Mouse (Mus musculus): Measurements from ENCODE around the gene M1ap. TPM values are rescaled to one million over a fixed set of nuclear protein-coding genes. Genes with fewer than 3 reads are reported as not detected.

Gene M1ap
- total RNA-seq, 2 experiments from 2014 or later = not detected

- no peak for DNase-seq (ENCODE audit: low spot score in 2 of 2)
Observed at GRCm38 (mm10) chr6:82934616-82935230, 12.0 kb upstream of the M1ap start.

DNA sequence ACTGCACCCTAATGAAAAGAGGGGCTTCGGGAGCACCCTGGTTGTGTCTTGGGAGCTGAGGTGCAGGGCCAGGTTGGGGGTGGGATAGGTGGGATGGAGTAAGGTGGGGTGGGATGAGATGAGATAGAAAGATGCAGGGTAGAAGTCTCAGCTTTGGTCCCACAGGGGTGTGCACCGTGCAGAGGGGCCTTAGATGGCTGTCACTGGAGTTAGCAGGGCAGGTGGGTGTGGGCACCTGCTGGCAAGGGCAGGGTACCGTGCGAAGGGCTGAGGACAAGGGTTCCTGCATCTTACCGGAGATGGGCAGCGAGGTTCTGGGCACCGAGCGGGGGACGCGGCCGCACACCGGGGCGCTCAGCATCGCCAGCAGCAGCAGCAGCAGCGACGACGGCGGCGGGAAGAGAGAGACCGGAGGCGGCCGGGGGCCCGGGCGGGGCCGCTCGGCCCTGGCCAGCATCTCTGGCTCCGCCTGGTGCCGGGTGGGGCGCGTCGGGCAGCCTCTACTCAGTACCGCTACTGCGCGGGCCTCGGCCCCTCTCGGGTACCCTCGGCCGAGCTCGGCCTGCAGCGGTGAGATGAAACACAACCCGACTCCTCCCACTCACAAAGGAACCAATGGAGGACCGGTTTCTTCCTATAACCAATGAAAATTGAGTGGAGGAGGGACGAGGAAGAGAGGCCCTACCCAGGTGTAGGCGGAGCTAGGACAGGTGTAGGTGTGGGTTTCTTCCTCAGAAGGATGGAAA lies 7.4 kb upstream of the M1ap start, which contains the start of gene Sema4f:
Sema4f (minus strand) TSS at position 603 of the 746 bp plus-strand sequence.
- DNase-seq (ENCODE audit: low spot score in 2 of 2) = no peak

- DNase-seq (ENCODE audit: low spot score in 2 of 2) = no peak
Observed at GRCm38 (mm10) chr6:82940765-82941164, 5.9 kb upstream of the M1ap start.

DNA sequence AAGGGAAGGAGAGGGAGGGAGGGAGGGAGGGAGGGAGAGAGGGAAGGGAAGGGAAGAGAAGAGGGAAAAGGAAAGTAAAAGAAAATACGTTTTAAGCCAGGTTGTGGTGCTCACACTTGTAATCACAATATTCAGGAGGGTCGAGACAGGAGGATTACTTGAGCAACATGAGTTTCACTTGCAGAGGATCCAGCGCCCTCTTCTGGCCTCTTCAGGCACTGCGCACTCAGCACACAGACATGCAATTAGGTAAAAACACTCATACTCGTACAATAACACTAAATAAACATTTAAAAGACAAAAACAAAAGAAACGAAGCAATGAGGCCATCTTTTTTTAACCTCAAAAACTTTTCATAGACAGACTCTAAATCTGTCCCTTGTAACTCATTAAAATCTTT lies 952 bp upstream of the M1ap start:
- no peak for DNase-seq (ENCODE audit: low spot score in 2 of 2)

DNA sequence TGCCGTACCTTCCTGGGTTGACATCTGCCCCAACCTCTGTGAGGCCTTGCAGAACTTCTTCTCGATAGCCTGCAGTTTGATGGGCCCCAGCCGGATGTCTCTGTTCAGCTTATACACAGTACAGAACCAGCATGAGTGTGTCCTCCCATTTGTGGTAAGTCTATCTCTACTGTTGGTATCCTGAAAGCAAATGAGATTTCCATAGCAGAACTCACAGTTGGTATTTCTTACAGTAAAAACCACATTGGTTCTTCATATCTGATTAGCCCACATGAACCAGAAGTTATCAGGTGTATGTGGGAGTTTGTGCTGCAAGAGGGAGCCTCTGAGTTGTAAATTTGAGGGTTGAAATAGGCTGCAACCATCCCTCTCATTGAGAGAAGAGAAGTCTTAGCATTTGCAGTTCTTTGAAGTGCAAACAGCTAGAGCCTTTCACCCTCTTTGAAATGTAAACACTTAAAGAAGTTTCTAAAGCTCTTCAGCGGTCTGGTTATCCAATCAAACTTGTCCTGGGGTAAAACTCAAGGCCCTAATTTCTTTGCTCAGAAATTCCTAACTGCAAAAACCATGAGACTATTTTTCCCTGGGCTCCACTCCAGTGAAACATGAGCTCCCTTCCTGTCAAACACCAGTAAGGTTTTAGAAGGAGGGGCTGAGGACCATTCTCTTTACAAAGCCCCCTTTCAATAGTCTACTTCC lies 10.0 kb downstream of the M1ap start:
- DNase-seq (ENCODE audit: low spot score in 2 of 2) = no peak

DNA sequence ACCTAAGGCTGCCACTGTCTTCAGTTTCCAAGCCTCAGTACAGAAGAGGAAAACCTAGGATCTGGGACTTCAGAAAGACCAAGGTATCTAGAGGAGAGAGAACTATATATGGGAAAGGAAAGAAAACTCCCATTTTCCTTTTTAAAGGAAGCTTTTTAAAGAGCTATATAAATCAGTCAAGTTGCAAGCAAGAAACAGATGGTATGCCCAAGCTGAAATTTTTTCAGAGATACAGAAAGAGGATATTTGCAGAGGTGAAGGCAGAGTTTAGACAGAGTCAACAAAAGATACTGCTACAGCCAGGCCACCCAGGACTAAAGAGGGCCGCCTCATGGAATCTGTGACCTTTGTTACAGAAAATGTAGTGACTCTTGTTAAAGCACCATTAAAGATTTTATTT lies 15.0 kb downstream of the M1ap start:
- no peak for DNase-seq (ENCODE audit: low spot score in 2 of 2)

GRCm38 (mm10) chr6:82969249-82970084 lies 22.8 kb downstream of the M1ap start:
- no peak for DNase-seq (ENCODE audit: low spot score in 2 of 2)

DNA sequence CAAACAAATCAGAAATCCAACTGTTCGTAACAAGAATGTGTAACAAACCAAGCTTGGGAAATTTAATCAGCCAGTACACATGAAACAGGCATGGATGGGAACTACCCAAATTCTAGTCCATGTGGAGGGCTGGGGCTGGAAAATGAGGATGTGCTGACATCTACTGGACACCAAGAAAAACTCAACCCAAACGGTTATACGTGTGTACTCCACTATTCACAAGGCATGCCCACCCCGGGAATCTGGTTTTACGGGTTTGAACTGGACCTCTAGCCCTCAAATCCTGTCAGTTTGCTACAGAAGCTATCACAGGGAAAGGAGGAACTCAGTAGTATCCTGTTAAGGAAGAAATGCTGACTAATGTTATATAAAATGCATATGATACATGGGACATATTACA lies 24.3 kb downstream of the M1ap start:
- DNase-seq (ENCODE audit: low spot score in 2 of 2) = peak; percentile 32 to 42

GRCm38 (mm10) chr6:82987411-82987971 lies 40.8 kb downstream of the M1ap start:
- no peak for DNase-seq (ENCODE audit: low spot score in 2 of 2)

DNA sequence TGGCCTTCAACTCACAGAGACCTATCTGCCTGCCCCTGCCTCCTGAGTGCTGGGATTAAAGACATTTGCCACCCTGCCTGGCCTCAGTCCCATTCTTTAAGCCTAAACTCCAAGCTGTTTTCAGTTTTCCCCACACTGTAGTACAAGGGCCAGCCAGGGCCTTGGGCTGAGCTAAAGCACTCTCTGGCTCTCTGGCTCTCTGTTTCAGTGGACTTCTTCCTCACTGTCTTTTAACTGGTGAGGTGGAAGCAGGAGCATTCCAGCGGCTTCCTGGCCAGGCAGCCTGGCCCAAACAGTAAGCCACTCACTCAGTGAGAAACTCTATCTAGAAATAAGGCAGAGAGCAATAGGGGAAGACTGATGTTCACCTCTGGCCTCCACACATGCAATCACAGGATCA lies 47.0 kb downstream of the M1ap start:
- no peak for DNase-seq (ENCODE audit: low spot score in 2 of 2)

- DNase-seq (ENCODE audit: low spot score in 2 of 2) = no peak
Observed at GRCm38 (mm10) chr6:82994372-82994771, 47.7 kb downstream of the M1ap start.

DNA sequence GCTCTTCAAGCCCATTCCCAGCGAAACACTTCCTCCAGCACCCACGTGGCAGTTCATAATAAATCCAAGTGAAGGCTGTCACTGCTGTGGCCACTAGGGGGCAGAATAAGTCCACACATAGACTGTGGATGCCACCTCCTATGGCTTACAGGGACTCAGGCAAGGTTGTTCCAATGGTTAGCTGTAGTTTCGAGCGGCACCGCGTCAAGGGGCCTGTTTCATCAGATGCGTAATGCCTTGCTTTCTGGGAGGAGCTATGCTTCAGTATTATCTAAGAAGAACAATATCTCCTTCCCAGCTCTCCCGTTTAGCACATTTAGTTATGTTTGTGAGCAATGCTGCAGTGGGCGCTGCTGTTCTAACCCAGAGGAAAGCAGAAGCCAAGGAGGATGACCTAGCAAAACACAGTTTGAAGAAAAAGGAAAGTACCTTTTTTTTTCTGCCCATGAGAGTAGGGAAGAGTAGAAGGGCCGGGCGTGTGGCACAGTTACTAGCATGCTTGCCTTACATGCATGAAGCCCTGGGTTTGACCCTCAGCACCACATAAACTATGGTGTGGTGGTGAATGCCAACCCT lies 50.1 kb downstream of the M1ap start:
- DNase-seq (ENCODE audit: low spot score in 2 of 2) = peak; percentile 83 to 89

GRCm38 (mm10) chr6:82997511-82998102 lies 50.9 kb downstream of the M1ap start:
- DNase-seq (ENCODE audit: low spot score in 2 of 2) = peak in 1 of 2 experiments; percentile 10

- DNase-seq (ENCODE audit: low spot score in 2 of 2) = no peak
Observed at GRCm38 (mm10) chr6:82998326-82998725, 51.6 kb downstream of the M1ap start.

GRCm38 (mm10) chr6:82999986-83000385 lies 53.3 kb downstream of the M1ap start:
- no peak for DNase-seq (ENCODE audit: low spot score in 2 of 2)

DNA sequence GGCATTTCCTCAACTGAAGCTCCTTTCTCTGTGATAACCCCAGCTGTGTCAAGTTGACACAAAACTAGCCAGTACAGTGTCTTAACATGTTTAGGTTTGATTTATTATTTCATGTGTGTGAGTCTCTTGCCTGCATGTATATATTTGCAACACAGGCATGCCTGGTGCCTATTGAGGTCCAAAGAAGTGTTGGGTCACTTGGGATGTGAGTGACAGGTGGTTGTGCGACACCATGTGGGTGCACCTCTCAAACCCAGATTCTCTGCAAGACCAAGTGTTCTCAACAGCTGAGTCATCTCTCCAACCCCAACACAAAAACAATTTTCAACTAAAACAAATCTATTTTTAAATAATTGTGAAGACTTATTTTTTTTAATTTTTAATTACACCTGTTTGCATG lies 56.4 kb downstream of the M1ap start:
- no peak for DNase-seq (ENCODE audit: low spot score in 2 of 2)

DNA sequence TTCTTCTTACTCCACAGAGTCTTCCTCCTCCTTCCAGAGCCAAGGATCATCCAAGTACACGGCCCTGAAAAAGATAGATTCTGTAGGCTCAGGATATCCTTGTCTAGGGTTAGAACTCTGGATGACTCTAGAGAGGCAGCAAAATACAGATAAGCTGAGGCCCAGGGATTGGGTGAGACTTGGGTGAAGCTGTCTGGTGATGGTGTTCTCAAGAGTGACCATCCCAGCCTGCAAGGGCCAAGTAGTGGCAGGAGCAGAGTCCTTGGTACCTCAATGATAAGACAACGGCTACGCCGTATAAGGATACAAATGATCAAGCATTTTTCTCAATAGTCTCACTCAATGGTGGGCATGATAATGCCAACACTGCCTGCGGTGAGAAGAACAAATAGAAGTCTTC lies 57.1 kb downstream of the M1ap start:
- DNase-seq (ENCODE audit: low spot score in 2 of 2) = no peak

DNA sequence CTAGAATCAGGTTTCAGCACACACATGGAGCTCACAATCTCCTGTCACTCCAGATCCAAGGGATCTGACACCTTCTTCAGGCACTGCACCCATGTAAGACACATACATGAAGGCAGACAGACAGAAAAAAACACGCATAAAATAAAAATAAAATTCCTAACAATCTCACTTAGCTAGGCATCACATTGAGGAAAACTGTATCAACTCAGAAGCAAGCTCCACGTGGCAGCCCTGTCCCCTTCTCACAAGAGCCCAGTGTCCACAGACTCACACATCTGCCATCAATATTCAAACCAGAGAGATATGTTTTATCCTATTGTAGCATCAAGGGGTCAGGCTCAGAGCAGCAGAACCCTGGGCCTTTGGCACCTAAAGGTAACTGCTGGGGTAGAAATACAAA lies 57.6 kb downstream of the M1ap start:
- no peak for DNase-seq (ENCODE audit: low spot score in 2 of 2)

- DNase-seq (ENCODE audit: low spot score in 2 of 2) = no peak
Observed at GRCm38 (mm10) chr6:83004872-83005271, 58.2 kb downstream of the M1ap start.

GRCm38 (mm10) chr6:83005444-83006011 lies 58.8 kb downstream of the M1ap start:
- DNase-seq (ENCODE audit: low spot score in 2 of 2) = no peak

Data from adrenal gland, adult 18-20 months (tissue).